Mouse (Mus musculus): ENCODE data around the gene Eef2k. TPM values are rescaled to one million over a fixed set of nuclear protein-coding genes. Genes with fewer than 3 reads are reported as not detected.

Gene Eef2k
- total RNA-seq, 1 experiment, result 13.6 TPM

- in situ Hi-C loops (cut with MboI; ENCODE audit: low sequenced_read_pairs in 2 of 2, unreplicated experiment in 2 of 2), result no loop called here
- no peak overlapping the region for H3K27ac ChIP-seq (ENCODE audit: insufficient read depth, low read depth, low read length, poor library complexity, severe bottlenecking)
Measured at GRCm38 (mm10) chr7:120875540-120876388, 33.1 kb downstream of the Eef2k start.

GRCm38 (mm10) chr7:120878271-120878670, 35.6 kb downstream of the Eef2k start:
- TF ChIP-seq CHD2 (IDR thresholded peaks at IDR 0.05; ENCODE audit: low read depth, low read length), result no peak
- TF ChIP-seq MAFK (IDR thresholded peaks at IDR 0.05; ENCODE audit: insufficient read depth, low read depth, low read length), result no peak
- TF ChIP-seq ZC3H11A (IDR thresholded peaks at IDR 0.05; ENCODE audit: borderline replicate concordance, low read depth, low read length), result no peak
- TF ChIP-seq HCFC1 (IDR thresholded peaks at IDR 0.05; ENCODE audit: borderline replicate concordance, insufficient read depth, low read length), result no peak
- TF ChIP-seq ZNF384 (IDR thresholded peaks at IDR 0.05; ENCODE audit: low read depth, low read length), result no peak
- no peak overlapping the region for H3K27ac ChIP-seq (ENCODE audit: insufficient read depth, low read depth, low read length, poor library complexity, severe bottlenecking)
- peaks cover 0 to 4% of the 10 kb centered on the region in 2 experiments; a peak in 1 of 4 replicates for H3K4me1 ChIP-seq (ENCODE audit: control insufficient read depth in 2 of 2, insufficient read depth in 2 of 2, low read length in 2 of 2, poor library complexity in 1 of 2)
- H3K36me3 ChIP-seq (ENCODE audit: control insufficient read depth, insufficient read depth, low read length, poor library complexity, severe bottlenecking), result no peaks in the 10 kb centered on the region; the same call in 1 of the 2 replicates
- H3K4me3 ChIP-seq (ENCODE audit: insufficient read depth in 1 of 2, low read depth in 1 of 2, low read length in 2 of 2, poor library complexity in 1 of 2, severe bottlenecking in 1 of 2), result no peak overlapping the region
- H3K9me3 ChIP-seq (ENCODE audit: control insufficient read depth, insufficient read depth, low read depth, low read length), result no peaks in the 10 kb centered on the region
- no peak for DNase-seq (ENCODE audit: low read depth, low spot score)
- no peak overlapping the region for H3K9ac ChIP-seq (ENCODE audit: insufficient read depth, low read depth, low read length, poor library complexity, severe bottlenecking)
- in situ Hi-C loops (cut with MboI; ENCODE audit: low sequenced_read_pairs in 2 of 2, unreplicated experiment in 2 of 2), result no loop called here

More at GRCm38 (mm10) chr7:120875540-120876388, 33.1 kb downstream of the Eef2k start:
- TF ChIP-seq MAFK (IDR thresholded peaks at IDR 0.05; ENCODE audit: insufficient read depth, low read depth, low read length), result no peak
- TF ChIP-seq HCFC1 (IDR thresholded peaks at IDR 0.05; ENCODE audit: borderline replicate concordance, insufficient read depth, low read length), result no peak
- TF ChIP-seq ZNF384 (IDR thresholded peaks at IDR 0.05; ENCODE audit: low read depth, low read length), result no peak
- TF ChIP-seq ZC3H11A (IDR thresholded peaks at IDR 0.05; ENCODE audit: borderline replicate concordance, low read depth, low read length), result no peak
- TF ChIP-seq CHD2 (IDR thresholded peaks at IDR 0.05; ENCODE audit: low read depth, low read length), result no peak
- Histone ChIP-seq H3K9ac (ENCODE audit: insufficient read depth, low read depth, low read length, poor library complexity, severe bottlenecking) (no peak overlapping the region), H3K4me1 (ENCODE audit: control insufficient read depth in 2 of 2, insufficient read depth in 2 of 2, low read length in 2 of 2, poor library complexity in 1 of 2) (peaks cover 0 to 4% of the 10 kb centered on the region in 2 experiments; a peak in 1 of 4 replicates), H3K4me3 (ENCODE audit: insufficient read depth in 1 of 2, low read depth in 1 of 2, low read length in 2 of 2, poor library complexity in 1 of 2, severe bottlenecking in 1 of 2) (no peak overlapping the region), H3K9me3 (ENCODE audit: control insufficient read depth, insufficient read depth, low read depth, low read length) (no peaks in the 10 kb centered on the region), H3K36me3 (ENCODE audit: control insufficient read depth, insufficient read depth, low read length, poor library complexity, severe bottlenecking) (no peaks in the 10 kb centered on the region; the same call in 1 of the 2 replicates)
- no peak for DNase-seq (ENCODE audit: low read depth, low spot score)

- Histone ChIP-seq H3K4me1 (ENCODE audit: control insufficient read depth in 2 of 2, insufficient read depth in 2 of 2, low read length in 2 of 2, poor library complexity in 1 of 2) (peaks cover 0 to 4% of the 10 kb centered on the region in 2 experiments; a peak in 1 of 4 replicates), H3K36me3 (ENCODE audit: control insufficient read depth, insufficient read depth, low read length, poor library complexity, severe bottlenecking) (peaks cover 3% of the 10 kb centered on the region; the same call in 1 of the 2 replicates)
- in situ Hi-C loops (cut with MboI; ENCODE audit: low sequenced_read_pairs in 2 of 2, unreplicated experiment in 2 of 2), result no loop called here
Measured at GRCm38 (mm10) chr7:120879972-120880371, 37.3 kb downstream of the Eef2k start.

GRCm38 (mm10) chr7:120880770-120881169, 38.1 kb downstream of the Eef2k start:
- Histone ChIP-seq H3K9ac (ENCODE audit: insufficient read depth, low read depth, low read length, poor library complexity, severe bottlenecking) (no peak overlapping the region), H3K9me3 (ENCODE audit: control insufficient read depth, insufficient read depth, low read depth, low read length) (no peaks in the 10 kb centered on the region), H3K27ac (ENCODE audit: insufficient read depth, low read depth, low read length, poor library complexity, severe bottlenecking) (no peak overlapping the region), H3K36me3 (ENCODE audit: control insufficient read depth, insufficient read depth, low read length, poor library complexity, severe bottlenecking) (peaks cover 5% of the 10 kb centered on the region; the same call in 1 of the 2 replicates), H3K4me1 (ENCODE audit: control insufficient read depth in 2 of 2, insufficient read depth in 2 of 2, low read length in 2 of 2, poor library complexity in 1 of 2) (0 out of 4 replicates have a peak, but pooled peaks cover 0 to 2% of the 10 kb centered on the region in 2 experiments), H3K4me3 (ENCODE audit: insufficient read depth in 1 of 2, low read depth in 1 of 2, low read length in 2 of 2, poor library complexity in 1 of 2, severe bottlenecking in 1 of 2) (no peak overlapping the region)
- no peak for DNase-seq (ENCODE audit: low read depth, low spot score)
- TF ChIP-seq CHD2 (IDR thresholded peaks at IDR 0.05; ENCODE audit: low read depth, low read length) (no peak), ZC3H11A (IDR thresholded peaks at IDR 0.05; ENCODE audit: borderline replicate concordance, low read depth, low read length) (no peak), MAFK (IDR thresholded peaks at IDR 0.05; ENCODE audit: insufficient read depth, low read depth, low read length) (no peak), ZNF384 (IDR thresholded peaks at IDR 0.05; ENCODE audit: low read depth, low read length) (no peak), HCFC1 (IDR thresholded peaks at IDR 0.05; ENCODE audit: borderline replicate concordance, insufficient read depth, low read length) (no peak)
- in situ Hi-C loops (cut with MboI; ENCODE audit: low sequenced_read_pairs in 2 of 2, unreplicated experiment in 2 of 2), result no loop called here

More at GRCm38 (mm10) chr7:120879972-120880371, 37.3 kb downstream of the Eef2k start:
- DNase-seq (ENCODE audit: low read depth, low spot score), result no peak
- no peak overlapping the region for H3K4me3 ChIP-seq (ENCODE audit: insufficient read depth in 1 of 2, low read depth in 1 of 2, low read length in 2 of 2, poor library complexity in 1 of 2, severe bottlenecking in 1 of 2)
- no peak for TF ChIP-seq HCFC1 (IDR thresholded peaks at IDR 0.05; ENCODE audit: borderline replicate concordance, insufficient read depth, low read length)
- no peak for TF ChIP-seq ZNF384 (IDR thresholded peaks at IDR 0.05; ENCODE audit: low read depth, low read length)
- TF ChIP-seq MAFK (IDR thresholded peaks at IDR 0.05; ENCODE audit: insufficient read depth, low read depth, low read length), result no peak
- no peak for TF ChIP-seq CHD2 (IDR thresholded peaks at IDR 0.05; ENCODE audit: low read depth, low read length)
- TF ChIP-seq ZC3H11A (IDR thresholded peaks at IDR 0.05; ENCODE audit: borderline replicate concordance, low read depth, low read length), result no peak
- no peak overlapping the region for H3K27ac ChIP-seq (ENCODE audit: insufficient read depth, low read depth, low read length, poor library complexity, severe bottlenecking)
- H3K9ac ChIP-seq (ENCODE audit: insufficient read depth, low read depth, low read length, poor library complexity, severe bottlenecking), result no peak overlapping the region
- H3K9me3 ChIP-seq (ENCODE audit: control insufficient read depth, insufficient read depth, low read depth, low read length), result no peaks in the 10 kb centered on the region
